Mouse (Mus musculus): ENCODE measurements around the gene Vwa7.
"Not testable (repeated sequence)": the region's sequence is repeated elsewhere in the genome, so short reads cannot be mapped to it uniquely, and the experiment has no call there.

Vwa7 gene

DNA sequence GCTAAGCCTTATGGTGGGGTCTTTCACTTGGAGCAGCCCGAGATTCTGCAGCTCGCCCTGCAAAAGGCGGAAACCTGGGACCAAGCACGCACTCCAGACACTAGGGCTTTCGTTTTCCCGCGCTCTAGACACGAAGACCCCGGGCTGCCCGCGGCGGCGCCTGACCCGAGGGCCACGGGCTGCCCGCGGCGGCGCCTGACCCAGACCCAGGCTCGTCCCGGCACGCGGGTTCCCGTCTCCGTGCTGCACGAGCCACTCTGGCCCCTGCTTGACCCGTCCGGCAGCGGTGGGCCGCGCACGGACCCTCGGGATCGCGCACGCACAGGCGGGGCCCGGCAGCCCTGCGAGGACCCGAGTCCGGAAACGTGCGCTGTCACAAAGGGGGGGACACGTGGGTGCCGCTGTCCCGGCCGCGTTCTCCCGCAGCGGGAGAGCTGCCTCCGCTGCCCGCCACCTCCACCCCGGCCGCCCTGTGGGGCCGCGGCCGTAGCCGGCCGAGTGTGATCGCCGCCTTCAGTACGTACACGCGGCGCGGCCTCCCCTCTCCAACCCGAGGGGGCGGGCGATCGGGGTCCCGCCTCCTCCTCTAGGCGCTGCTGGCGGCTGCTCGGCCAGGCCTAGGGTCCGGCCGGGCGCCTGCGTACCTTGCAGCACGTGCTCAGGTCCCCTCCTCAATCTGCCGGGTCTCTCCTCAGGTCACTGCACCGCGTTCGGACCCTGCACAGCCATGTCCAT lies 15.5 kb upstream of the Vwa7 start, which contains the start of gene Vars:
TSS of gene Vars (plus strand) at position 271 of the 735 bp plus-strand sequence.
- peak; percentile 96 for DNase-seq

DNA sequence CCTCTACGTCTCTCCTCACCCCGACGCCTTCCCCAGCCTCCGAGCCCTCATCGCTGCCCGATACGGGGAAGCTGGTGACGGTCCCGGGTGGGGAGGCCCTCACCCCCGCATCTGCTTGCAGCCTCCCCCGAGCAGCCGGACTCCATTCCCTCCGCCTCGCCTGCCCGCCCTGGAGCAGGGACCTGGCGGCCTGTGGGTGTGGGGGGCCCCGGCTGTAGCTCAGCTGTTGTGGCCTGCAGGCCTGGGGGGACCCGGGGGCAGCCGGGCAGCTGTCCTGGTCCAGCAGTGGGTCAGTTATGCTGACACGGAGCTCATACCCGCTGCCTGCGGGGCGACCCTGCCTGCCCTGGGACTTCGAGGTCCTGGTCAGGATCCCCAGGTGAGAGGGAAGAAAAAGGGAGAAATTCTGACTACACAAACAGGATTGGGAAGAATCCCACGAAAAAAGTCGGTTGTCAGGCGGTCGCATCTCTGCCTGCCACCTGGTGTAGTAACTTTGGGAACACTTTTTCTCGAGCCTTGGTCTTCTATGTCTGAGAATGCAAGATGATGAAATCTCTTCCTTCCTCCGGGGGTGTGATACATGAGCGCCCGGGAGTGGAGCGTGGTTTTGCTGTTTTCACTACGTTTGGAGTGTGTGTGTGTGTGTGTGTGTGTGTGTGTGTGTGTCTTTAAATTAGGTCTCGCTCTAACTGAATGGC lies 14.8 kb upstream of the Vwa7 start:
- DNase-seq = peak; percentile 51

DNA sequence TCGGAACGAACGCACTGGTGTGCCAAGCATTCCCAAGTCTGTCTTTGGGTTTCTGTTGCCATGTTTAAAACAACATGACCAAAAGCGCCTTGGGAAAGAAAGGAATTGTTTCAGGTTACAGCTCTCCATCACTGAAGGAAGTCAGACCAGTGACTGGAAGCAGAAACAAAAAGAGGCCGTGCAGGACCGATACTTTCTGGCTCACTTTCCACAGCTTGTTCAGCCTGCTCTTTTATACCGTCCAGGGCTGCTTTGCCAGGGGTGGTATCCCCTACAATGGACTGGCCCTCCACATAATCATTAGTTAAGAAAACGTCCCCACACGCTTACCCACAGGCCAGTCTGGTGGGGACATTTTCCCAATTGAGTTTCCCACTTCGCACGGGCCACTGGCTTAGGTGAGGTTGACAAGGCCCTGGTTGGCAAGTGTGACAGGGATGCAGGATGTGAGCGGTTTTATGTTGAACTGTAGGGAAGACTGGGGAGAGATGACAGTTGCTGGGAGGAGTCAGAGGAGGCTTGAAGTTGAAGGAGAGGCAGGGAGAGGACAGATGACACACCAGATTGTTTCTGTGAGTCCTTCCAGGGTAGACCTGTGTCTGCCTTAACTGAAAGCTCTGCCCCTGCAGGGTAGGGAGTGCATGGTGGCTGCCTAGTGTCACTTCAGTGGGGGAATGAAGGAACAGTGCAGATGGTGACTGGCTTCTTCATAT lies 14.1 kb upstream of the Vwa7 start:
- peak; percentile 12 for DNase-seq

DNA sequence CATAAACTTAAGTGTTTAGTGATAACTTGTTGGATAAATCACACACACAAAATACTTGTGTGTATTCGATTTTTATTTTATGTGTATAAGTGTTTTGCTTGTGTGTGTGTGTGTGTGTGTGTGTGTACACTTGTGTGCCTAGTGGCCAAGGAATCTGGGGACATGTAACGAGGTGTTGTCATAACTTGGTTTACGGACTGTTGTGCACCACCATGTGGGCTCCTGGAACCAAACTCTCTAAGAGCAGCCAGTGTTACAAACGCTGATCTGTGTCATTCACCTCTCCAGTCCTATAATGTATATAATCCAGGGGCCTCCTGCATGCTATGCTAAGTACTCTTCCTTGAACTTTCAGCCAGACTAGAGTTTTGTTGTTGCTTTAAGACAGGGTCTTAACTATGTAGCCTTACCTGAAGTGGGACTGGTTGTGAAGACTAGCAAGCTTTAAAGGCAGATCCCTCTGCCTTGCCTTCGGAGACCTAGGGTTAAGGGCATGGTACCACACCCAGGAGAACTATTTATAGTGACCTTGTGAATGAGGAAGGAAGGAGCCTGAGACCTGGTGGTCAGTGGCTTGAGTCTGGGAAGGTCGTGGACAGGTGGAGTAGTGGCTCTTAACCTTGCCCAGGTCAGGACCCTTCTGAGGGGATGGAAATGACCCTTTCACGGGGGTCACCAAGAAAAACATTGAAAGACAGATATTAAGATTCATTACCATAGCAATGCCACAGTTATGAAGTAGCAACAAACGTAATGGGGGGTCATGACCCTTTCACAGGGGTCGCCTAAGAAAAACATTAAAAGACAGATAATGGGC lies 13.1 kb upstream of the Vwa7 start:
- no peak for DNase-seq

DNA sequence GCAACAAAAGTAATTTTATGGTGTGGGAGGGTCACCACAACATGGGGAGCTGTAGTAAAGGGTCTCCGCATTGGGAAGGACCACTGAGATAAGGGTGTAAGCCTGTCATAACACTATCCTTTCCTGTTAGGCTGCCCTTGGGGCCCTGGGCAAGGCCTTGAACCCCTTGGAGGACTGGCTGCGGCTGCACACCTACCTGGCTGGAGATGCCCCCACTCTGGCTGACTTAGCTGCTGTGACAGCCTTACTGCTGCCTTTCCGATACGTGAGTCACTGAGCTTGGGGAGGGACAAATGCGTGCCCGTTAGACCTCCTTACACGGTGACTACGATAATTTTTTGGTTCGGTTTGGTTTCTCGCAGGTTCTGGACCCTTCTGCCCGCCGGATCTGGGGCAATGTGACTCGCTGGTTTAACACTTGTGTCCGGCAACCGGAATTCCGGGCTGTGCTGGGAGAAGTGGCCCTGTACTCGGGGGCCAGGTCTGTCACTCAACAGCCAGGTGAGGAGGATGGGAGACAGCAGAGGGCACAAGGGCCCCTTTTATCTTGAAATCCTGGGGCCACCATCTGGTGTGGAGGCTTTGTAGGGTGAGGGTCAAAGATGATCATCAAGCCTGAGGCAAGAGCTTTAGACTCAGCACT lies 12.2 kb upstream of the Vwa7 start:
- DNase-seq = no peak

- DNase-seq = no peak
Measured at GRCm38 (mm10) chr17:35005158-35005557, 11.2 kb upstream of the Vwa7 start.

DNA sequence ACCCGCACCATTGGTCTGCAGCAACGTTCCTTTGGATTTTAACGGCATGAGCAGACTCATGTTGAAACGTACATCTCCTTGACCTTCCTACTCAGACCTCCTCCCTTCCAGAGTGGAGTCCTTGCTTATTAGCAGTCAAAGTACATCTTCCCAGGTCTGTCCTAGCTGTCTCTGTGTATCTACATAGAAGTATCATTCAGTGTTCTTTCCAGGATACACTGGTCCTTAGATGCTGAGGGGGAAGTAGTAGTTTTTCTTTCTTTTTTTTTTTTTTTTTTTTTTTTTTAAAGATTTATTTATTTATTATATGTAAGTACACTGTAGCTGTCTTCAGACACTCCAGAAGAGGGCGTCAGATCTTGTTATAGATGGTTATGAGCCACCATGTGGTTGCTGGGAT lies 10.5 kb upstream of the Vwa7 start:
- not testable (repeated sequence) for DNase-seq

DNA sequence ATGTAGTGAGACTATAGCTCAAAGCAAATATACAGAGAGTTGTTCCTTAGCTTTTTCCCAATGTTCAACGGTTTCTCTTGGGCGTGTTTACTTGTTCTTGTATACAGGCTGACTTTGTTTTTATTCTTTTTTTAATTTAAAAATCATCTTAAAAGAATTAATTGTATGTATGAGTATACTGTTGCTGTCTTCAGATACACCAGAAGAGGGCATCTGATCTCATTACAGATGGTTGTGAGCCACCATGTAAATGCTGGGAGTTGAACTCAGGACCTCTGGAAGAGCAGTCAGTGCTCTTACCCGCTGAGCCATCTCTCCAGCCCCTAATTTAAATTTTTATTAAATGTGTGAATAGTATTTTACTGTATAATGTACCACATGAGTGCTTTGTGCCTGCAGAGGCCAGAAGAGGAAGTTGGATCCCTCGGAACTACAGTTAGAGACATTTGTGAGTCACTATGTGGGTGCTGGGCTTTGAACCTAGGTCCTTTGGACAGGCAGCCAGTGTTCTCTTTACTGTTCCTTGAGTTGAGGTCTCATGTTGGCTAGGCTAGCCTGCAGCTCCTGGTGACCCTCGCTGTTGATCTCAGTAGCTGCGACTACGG lies 8.9 kb upstream of the Vwa7 start:
- no peak for DNase-seq

GRCm38 (mm10) chr17:35009586-35009985 lies 6.8 kb upstream of the Vwa7 start:
- DNase-seq = no peak

GRCm38 (mm10) chr17:35011440-35011839 lies 4.9 kb upstream of the Vwa7 start:
- no peak for DNase-seq

GRCm38 (mm10) chr17:35012430-35012829 lies 3.9 kb upstream of the Vwa7 start:
- DNase-seq = no peak

DNA sequence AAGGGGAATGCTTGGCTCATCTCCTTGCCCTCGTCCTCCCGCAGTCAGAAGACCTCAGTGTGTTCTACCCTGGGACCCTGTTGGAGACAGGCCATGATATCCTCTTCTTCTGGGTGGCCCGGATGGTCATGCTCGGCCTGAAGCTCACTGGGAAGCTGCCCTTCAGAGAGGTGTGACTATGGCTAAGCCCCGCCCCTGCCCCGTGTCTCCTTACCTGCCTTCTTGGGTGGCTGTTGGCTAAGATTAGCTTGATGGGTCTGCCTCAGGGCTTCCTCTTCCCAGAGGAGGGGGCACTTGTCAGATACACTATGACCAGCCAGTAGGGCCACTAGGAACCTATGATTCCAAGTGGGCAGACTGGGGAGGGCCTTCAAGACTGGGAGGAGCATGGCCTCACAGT lies 3.2 kb upstream of the Vwa7 start:
- DNase-seq = no peak

GRCm38 (mm10) chr17:35015296-35015695 lies 1.1 kb upstream of the Vwa7 start:
- no peak for DNase-seq

- DNase-seq = no peak
Measured at GRCm38 (mm10) chr17:35016791-35017705, 669 bp downstream of the Vwa7 start.

- no peak for DNase-seq
Measured at GRCm38 (mm10) chr17:35017706-35018030, 1.3 kb downstream of the Vwa7 start.

DNA sequence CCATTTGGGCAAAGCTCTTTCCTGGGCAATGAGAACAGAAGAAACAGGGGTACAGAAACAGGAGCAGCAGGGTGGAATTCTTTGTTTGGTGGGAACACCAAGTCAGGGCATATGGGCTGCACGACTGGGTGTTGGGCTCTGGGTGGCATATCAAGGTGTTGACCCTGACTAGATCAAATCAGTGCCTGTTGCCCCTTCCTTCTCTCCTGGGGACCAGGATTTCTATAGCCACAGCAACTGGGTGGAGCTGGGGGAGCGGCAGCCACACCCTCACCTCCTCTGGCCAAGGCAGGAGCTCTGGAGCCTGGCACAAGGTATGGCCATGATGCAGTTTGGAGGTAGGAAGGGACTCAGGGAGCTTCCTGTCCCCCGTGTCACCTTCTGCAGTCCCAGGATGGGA lies 1.8 kb downstream of the Vwa7 start:
- no peak for DNase-seq

GRCm38 (mm10) chr17:35019894-35020293 lies 3.5 kb downstream of the Vwa7 start:
- DNase-seq = no peak

GRCm38 (mm10) chr17:35020551-35020950 lies 4.2 kb downstream of the Vwa7 start:
- no peak for DNase-seq

DNA sequence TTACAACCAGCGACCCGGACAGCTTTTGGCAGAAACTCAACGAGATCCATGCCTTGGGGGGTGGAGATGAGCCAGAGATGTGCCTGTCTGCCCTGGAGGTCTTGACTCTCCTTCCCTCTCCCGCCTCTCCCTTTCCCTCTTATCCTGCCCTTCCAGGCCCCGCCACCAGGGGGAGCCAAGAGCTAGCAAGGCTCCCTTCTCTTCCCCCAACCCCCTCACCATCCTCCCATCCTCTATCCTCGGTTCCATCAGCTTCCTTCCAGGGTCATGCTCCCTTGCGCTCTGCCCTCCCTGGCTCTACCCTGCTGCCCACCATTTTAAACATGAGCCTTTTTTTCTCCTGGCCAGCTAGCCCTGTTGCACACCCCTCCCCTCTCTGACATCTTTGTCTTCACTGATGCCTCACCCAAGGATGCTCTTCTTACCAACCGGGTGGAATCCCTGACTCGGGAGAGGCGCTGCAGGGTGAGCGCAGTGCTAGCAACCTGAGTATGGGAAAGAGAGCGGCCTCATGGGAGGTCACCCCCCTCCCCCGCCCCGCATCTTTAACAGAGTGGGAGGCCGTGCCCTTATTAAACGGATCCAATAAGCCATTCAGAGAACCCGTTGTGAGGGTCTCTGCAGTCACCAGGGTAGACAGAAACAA lies 4.9 kb downstream of the Vwa7 start:
- DNase-seq = peak; percentile 88

GRCm38 (mm10) chr17:35021842-35022477 lies 5.6 kb downstream of the Vwa7 start:
- DNase-seq = no peak
